Comparison of ENCODE assay signal across 8 mouse cellular contexts in the genomic region with DNA sequence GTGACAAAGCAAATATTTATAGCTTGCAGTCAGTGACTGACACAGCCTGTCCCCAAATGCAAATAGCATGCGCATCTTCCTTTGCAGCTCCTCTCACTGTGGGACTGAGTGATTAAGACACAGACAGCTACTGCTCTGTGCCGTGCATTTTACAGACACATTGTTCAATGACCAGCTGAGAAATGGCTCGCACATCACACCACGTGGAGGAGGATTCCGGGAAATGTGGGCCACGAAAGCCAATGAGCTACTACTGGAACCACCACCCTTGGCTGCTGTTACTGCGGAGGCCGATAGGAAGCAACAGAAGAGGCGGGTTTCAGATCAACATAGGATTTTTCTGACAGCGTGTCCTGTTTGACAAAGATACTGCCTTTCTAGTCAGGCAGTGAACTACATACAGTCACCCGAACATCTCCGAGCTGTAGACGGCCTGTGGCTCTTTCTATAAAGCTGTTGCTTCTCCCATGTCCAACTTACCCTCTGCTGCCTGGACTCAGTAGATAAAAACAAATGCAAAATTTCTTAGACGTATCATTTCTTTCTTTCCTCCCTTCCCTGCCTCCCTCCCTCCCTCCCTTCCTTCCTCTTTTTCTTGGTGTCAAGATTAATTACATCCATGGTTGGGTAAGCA. TPM values are rescaled to one million over a fixed set of nuclear protein-coding genes. Genes with fewer than 3 reads are reported as not detected.
DNase-seq lines count a peak whose midpoint lies in the region.

No protein-coding gene starts in this region.

- intact Hi-C loops in heart, postnatal 36 days (cut with DNase I): no loop called here

- DNase-seq in Muller cell, postnatal 12 days (ENCODE audit: inconsistent ontology term): peak; percentile 66
- DNase-seq in c-Kit-positive CD71-positive TER-119-negative erythroid progenitor cells, embryonic 14.5 days (ENCODE audit: low read depth): peak; percentile 88
- peak; percentile 23 to 35 for DNase-seq in heart, postnatal 36 days
- peak; percentile 87 for DNase-seq in liver
- peak; percentile 55 for DNase-seq in retina, postnatal 1 day
- DNase-seq in urinary bladder, postnatal 4 days (ENCODE audit: low spot score in 2 of 2): no peak
- DNase-seq in cerebellum, adult 11 months: no peak
- DNase-seq in natural killer cell, adult 2 months (ENCODE audit: low spot score in 2 of 2): no peak

RNA-seq across cellular contexts. Expression of a gene that starts 31.9 kb away (rescaled TPM):
- total RNA-seq in heart, postnatal 36 days (2021): 10 to 100 TPM in 1 of 2 experiments, 1 to 10 TPM in 1; 8.0 to 10.3 TPM

Comparison
In these comparisons a context has a peak if more than half of its experiments do, and no peak if none do; other contexts are left out.
1. DNase-seq: peak in Muller cell, postnatal 12 days (single experiment), c-Kit-positive CD71-positive TER-119-negative erythroid progenitor cells, embryonic 14.5 days (single experiment), heart, postnatal 36 days (2 of 2), liver (single experiment) and retina, postnatal 1 day (single experiment); none in urinary bladder, postnatal 4 days (0 of 2), cerebellum, adult 11 months (single experiment) and natural killer cell, adult 2 months (0 of 2).